Mouse (Mus musculus): ENCODE results near the gene Olfr1028. TPM values are rescaled to one million over a fixed set of nuclear protein-coding genes. Genes with fewer than 3 reads are reported as not detected.

The Olfr1028 gene
- polyA plus RNA-seq (2015; fragmentation: Nextera tagmentation; extraction: Ambion mirVana): not detected in 2 replicates

DNA sequence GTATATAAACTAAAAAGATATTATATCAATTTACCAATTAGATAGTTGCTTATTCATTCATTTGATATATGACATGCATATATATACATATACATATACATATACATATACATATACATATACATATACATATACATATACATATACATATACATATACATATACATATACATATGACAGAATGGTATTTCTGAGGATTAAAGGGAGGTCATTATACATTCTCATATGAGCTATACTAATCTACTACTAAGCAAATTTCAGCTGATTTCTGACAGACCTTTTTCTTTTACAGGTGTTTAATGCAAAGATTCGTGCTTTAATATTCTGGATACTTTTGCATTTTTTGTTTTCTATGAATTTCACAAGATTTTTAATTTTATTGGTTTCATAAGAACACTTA, at the start of gene Olfr1028:
Olfr1028 (plus strand) TSS at position 301 of the 400 bp plus-strand sequence.
- Histone ChIP-seq H3K4me2 (no peak within 1 kb of the TSS), H3K9ac (no peak within 1 kb of the TSS), H3K9me3 (replicated peaks) (no peaks in the 10 kb centered on the region), H3K27ac (no peak within 1 kb of the TSS), H3K27me3 (no peaks in the 10 kb centered on the region), H3K4me3 (no peak within 1 kb of the TSS), H3K4me1 (replicated peaks) (no peaks in the 10 kb centered on the region), H3K36me3 (no peaks in the 10 kb centered on the region)
- ATAC-seq (replicated peaks; ENCODE audit: insufficient number of reproducible peaks, insufficient read depth, low FRiP score, low read depth): no peak
- WGBS: 76% methylated on average over 1 of the region's 1 CpGs

DNA sequence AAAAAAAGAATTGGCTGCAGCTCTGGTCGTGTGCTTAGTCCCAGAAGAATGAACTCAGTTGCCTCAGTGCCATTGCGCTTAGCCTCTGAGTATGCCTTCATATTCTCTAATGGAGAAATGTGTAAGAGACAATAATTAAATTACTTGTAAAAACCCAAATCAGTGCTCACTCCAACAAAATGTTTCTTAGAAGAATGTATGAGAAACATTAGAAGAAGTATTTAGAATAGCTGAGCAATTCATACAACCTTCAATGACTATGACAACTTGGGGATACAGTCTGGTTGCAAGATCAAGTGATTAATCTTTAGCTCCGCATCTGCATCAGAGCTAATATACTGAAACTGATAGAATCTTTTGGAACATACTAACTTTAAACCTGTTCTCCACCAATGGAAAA, 45.3 kb upstream of the Olfr1028 start, which contains the start of gene Olfr1024:
Olfr1024 (minus strand) TSS at position 101 of the 400 bp plus-strand sequence.
- H3K27ac ChIP-seq: no peak within 1 kb of the TSS
- no peak within 1 kb of the TSS for H3K4me3 ChIP-seq
- H3K4me2 ChIP-seq: no peak within 1 kb of the TSS
- H3K4me1 ChIP-seq (replicated peaks): no peaks in the 10 kb centered on the region
- no peak for ATAC-seq (replicated peaks; ENCODE audit: insufficient number of reproducible peaks, insufficient read depth, low FRiP score, low read depth)
- no peaks in the 10 kb centered on the region for H3K27me3 ChIP-seq
- no peaks in the 10 kb centered on the region for H3K36me3 ChIP-seq
- H3K9me3 ChIP-seq (replicated peaks): no peaks in the 10 kb centered on the region
- WGBS: 76% methylated on average over 3 of the region's 3 CpGs
- no peak within 1 kb of the TSS for H3K9ac ChIP-seq

DNA sequence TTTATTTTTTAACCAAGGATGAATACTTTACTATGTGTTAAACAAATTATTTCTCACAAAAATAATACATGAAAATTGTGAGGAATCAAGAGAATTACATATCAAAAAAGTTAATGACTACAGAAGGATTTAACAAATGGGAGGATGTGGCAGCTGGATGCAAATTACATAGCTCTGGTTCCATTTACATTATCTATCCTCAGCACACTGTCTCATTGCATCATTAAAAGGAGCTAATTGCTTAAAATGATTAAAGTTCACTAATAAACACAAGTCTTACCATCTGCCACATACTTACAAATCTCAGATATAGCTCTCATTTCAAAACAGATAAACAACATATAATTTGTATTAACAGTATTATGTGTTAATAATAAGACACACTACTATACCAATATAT, 37.0 kb upstream of the Olfr1028 start:
- Histone ChIP-seq H3K4me3 (no peak overlapping the region), H3K27me3 (no peaks in the 10 kb centered on the region), H3K9me3 (replicated peaks) (no peaks in the 10 kb centered on the region), H3K27ac (no peak overlapping the region), H3K36me3 (no peaks in the 10 kb centered on the region), H3K9ac (no peak overlapping the region), H3K4me1 (replicated peaks) (no peaks in the 10 kb centered on the region), H3K4me2 (no peak overlapping the region)
- ATAC-seq (replicated peaks; ENCODE audit: insufficient number of reproducible peaks, insufficient read depth, low FRiP score, low read depth): no peak

DNA sequence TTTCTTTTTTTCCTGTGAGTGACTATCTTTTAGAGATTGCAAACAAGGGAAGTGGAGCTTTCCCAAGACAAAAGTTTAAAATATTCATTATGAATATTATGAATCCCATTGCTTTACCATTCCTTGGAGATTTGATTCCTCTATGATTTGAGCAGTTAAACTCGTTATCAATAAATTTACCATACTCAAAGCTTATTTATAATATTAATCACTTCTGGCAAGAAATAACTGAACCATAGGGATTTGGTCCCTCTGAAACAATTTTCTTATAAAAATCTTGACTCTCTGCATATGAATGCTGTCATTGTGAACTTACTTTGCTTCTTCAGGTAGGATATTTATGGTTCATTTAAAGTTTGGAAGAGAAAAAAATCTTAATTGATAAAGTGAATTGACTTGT, 35.3 kb upstream of the Olfr1028 start, which contains the start of gene Olfr1025-ps1:
Olfr1025-ps1 (plus strand) TSS at position 301 of the 400 bp plus-strand sequence.
- Histone ChIP-seq H3K9ac (no peak within 1 kb of the TSS), H3K27me3 (no peaks in the 10 kb centered on the region), H3K9me3 (replicated peaks) (no peaks in the 10 kb centered on the region), H3K4me3 (no peak within 1 kb of the TSS), H3K36me3 (no peaks in the 10 kb centered on the region), H3K4me1 (replicated peaks) (no peaks in the 10 kb centered on the region), H3K27ac (no peak within 1 kb of the TSS), H3K4me2 (no peak within 1 kb of the TSS)
- no peak for ATAC-seq (replicated peaks; ENCODE audit: insufficient number of reproducible peaks, insufficient read depth, low FRiP score, low read depth)
- 50% methylated on average over 1 of the region's 1 CpGs for WGBS

DNA sequence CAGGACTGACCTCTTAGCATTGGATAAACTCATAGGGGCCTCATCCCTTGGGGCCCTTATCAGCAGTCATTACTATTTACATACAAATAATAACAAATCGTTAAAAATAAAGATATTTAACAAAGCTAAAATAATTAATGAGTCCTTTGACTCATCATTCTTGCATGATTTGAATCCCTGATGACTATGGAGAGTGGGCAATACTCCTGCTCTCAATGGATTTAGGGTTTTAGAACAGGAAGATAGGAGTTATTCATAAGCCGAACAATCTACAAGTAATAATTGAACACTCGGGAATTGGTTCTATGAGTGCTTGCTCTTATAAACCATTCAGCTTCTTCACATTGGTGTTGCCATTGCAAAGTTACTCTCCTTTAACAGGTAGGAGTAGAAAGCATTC, 29.0 kb upstream of the Olfr1028 start, which contains the start of gene Olfr1026:
Olfr1026 (plus strand) TSS at position 301 of the 400 bp plus-strand sequence.
- Histone ChIP-seq H3K36me3 (no peaks in the 10 kb centered on the region), H3K27me3 (no peaks in the 10 kb centered on the region), H3K27ac (no peak within 1 kb of the TSS), H3K9me3 (replicated peaks) (no peaks in the 10 kb centered on the region), H3K4me2 (no peak within 1 kb of the TSS), H3K4me1 (replicated peaks) (no peaks in the 10 kb centered on the region), H3K4me3 (no peak within 1 kb of the TSS), H3K9ac (no peak within 1 kb of the TSS)
- WGBS: 76% methylated on average over 3 of the region's 3 CpGs
- ATAC-seq (replicated peaks; ENCODE audit: insufficient number of reproducible peaks, insufficient read depth, low FRiP score, low read depth): no peak

DNA sequence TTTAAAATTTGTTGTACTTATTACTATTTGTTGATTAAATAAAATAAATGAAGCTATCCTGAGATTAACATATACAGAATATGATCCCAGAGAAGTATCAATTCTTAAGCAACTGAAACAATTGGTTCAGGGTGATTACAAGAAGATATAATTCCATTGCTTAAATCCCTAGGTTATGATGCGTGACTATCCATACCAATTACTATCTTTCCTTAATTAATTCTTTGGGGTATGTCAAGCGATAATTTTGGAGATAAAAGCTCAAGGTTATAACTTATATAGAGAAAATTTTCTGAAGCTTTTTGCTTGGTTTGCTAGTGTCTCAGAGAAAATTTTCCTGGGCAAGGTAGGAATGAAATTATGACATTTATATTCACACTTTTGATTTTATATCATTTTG, 23.4 kb downstream of the Olfr1028 start, which contains the start of gene Olfr1029:
Olfr1029 (plus strand) TSS at position 301 of the 400 bp plus-strand sequence.
- H3K36me3 ChIP-seq: no peaks in the 10 kb centered on the region
- H3K4me2 ChIP-seq: no peak within 1 kb of the TSS
- H3K4me3 ChIP-seq: no peak within 1 kb of the TSS
- WGBS: 80% methylated on average over 2 of the region's 2 CpGs
- no peaks in the 10 kb centered on the region for H3K27me3 ChIP-seq
- no peak within 1 kb of the TSS for H3K27ac ChIP-seq
- H3K9me3 ChIP-seq (replicated peaks): no peaks in the 10 kb centered on the region
- ATAC-seq (replicated peaks; ENCODE audit: insufficient number of reproducible peaks, insufficient read depth, low FRiP score, low read depth): no peak
- no peak within 1 kb of the TSS for H3K9ac ChIP-seq
- H3K4me1 ChIP-seq (replicated peaks): no peaks in the 10 kb centered on the region

DNA sequence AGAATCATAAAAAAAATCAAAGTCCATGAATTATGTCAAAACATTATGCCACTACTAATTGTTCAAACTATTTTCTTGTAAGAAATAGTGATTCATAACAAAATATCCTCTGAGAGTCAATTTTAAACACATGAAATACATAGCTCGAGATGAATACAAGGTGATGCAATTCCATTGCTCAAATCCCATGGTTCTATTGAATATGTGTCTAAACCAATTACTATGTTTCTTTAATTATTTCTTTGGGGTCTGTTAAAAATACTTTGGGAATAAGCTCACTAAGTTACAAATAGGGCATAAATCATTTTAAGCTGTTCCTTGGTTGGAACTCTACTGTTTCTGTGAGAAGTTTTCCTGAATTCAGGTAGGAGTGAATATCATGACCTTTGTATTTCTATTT, 28.7 kb downstream of the Olfr1028 start, which contains the start of gene Olfr1030:
Olfr1030 (plus strand) TSS at position 301 of the 400 bp plus-strand sequence.
- H3K9ac ChIP-seq: no peak within 1 kb of the TSS
- H3K27ac ChIP-seq: no peak within 1 kb of the TSS
- H3K4me1 ChIP-seq (replicated peaks): no peaks in the 10 kb centered on the region
- H3K36me3 ChIP-seq: no peaks in the 10 kb centered on the region
- no peaks in the 10 kb centered on the region for H3K27me3 ChIP-seq
- H3K4me2 ChIP-seq: no peak within 1 kb of the TSS
- H3K9me3 ChIP-seq (replicated peaks): no peaks in the 10 kb centered on the region
- ATAC-seq (replicated peaks; ENCODE audit: insufficient number of reproducible peaks, insufficient read depth, low FRiP score, low read depth): no peak
- no peak within 1 kb of the TSS for H3K4me3 ChIP-seq
- WGBS: 52% methylated on average over 1 of the region's 1 CpGs

DNA sequence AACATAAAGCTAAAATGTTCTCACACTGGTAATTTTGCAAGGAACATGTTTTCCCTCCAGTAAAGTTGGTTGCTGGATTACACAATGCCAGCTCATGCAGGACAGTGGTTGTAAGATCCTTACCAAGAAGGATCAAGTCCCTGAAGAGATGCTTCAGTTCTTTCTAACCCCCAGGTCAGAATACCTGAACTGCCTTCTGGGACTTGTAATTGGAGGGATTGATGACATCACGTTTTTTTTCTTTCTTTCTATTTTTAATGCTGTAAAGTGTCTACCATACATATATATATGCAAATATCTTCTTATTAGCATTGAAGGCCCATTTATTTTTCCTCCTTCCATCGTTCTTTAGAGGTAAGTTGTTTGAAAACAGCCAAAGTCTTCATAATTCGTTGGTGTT, 39.8 kb downstream of the Olfr1028 start, which contains the start of gene Olfr1031:
Olfr1031 (plus strand) TSS at position 301 of the 400 bp plus-strand sequence.
- no peak within 1 kb of the TSS for H3K9ac ChIP-seq
- ATAC-seq (replicated peaks; ENCODE audit: insufficient number of reproducible peaks, insufficient read depth, low FRiP score, low read depth): no peak
- no peak within 1 kb of the TSS for H3K27ac ChIP-seq
- H3K4me1 ChIP-seq (replicated peaks): no peaks in the 10 kb centered on the region
- no peak within 1 kb of the TSS for H3K4me3 ChIP-seq
- 51% methylated on average over 3 of the region's 3 CpGs for WGBS
- H3K36me3 ChIP-seq: no peaks in the 10 kb centered on the region
- no peaks in the 10 kb centered on the region for H3K9me3 ChIP-seq (replicated peaks)
- H3K4me2 ChIP-seq: no peak within 1 kb of the TSS
- H3K27me3 ChIP-seq: no peaks in the 10 kb centered on the region

Other genes with a start within 250 kb of the Olfr1028 start
- not detected in 2 replicates for gene Olfr1009, start 235.0 kb upstream of the Olfr1028 start, polyA plus RNA-seq (2015; fragmentation: Nextera tagmentation; extraction: Ambion mirVana)
- gene Olfr1012, start 187.7 kb upstream of the Olfr1028 start, polyA plus RNA-seq (2015; fragmentation: Nextera tagmentation; extraction: Ambion mirVana): not detected in 2 replicates
- not detected in 2 replicates for gene Olfr1013, start 183.3 kb upstream of the Olfr1028 start, polyA plus RNA-seq (2015; fragmentation: Nextera tagmentation; extraction: Ambion mirVana)
- not detected in 2 replicates for gene Olfr1014, start 177.7 kb upstream of the Olfr1028 start, polyA plus RNA-seq (2015; fragmentation: Nextera tagmentation; extraction: Ambion mirVana)
- gene Olfr1015, start 168.4 kb upstream of the Olfr1028 start, polyA plus RNA-seq (2015; fragmentation: Nextera tagmentation; extraction: Ambion mirVana): not detected in 2 replicates
- gene Olfr1016, start 147.9 kb upstream of the Olfr1028 start, polyA plus RNA-seq (2015; fragmentation: Nextera tagmentation; extraction: Ambion mirVana): not detected in 2 replicates
- gene Olfr1018, start 132.0 kb upstream of the Olfr1028 start, polyA plus RNA-seq (2015; fragmentation: Nextera tagmentation; extraction: Ambion mirVana): not detected in 2 replicates
- gene Olfr1019, start 105.0 kb upstream of the Olfr1028 start, polyA plus RNA-seq (2015; fragmentation: Nextera tagmentation; extraction: Ambion mirVana): not detected in 2 replicates
- not detected in 2 replicates for gene Olfr1020, start 103.4 kb upstream of the Olfr1028 start, polyA plus RNA-seq (2015; fragmentation: Nextera tagmentation; extraction: Ambion mirVana)
- gene Olfr1022, start 81.8 kb upstream of the Olfr1028 start, polyA plus RNA-seq (2015; fragmentation: Nextera tagmentation; extraction: Ambion mirVana): not detected in 2 replicates
- not detected in 2 replicates for gene Olfr1023, start 64.8 kb upstream of the Olfr1028 start, polyA plus RNA-seq (2015; fragmentation: Nextera tagmentation; extraction: Ambion mirVana)
- gene Olfr1024, start 45.4 kb upstream of the Olfr1028 start, polyA plus RNA-seq (2015; fragmentation: Nextera tagmentation; extraction: Ambion mirVana): not detected in 2 replicates
- gene Olfr1025-ps1, start 35.2 kb upstream of the Olfr1028 start, polyA plus RNA-seq (2015; fragmentation: Nextera tagmentation; extraction: Ambion mirVana): not detected in 2 replicates
- gene Olfr1026, start 28.9 kb upstream of the Olfr1028 start, polyA plus RNA-seq (2015; fragmentation: Nextera tagmentation; extraction: Ambion mirVana): not detected in 2 replicates
- not detected in 2 replicates for gene Olfr1029, start 23.5 kb downstream of the Olfr1028 start, polyA plus RNA-seq (2015; fragmentation: Nextera tagmentation; extraction: Ambion mirVana)
- gene Olfr1030, start 28.8 kb downstream of the Olfr1028 start, polyA plus RNA-seq (2015; fragmentation: Nextera tagmentation; extraction: Ambion mirVana): not detected in 2 replicates
- gene Olfr1031, start 39.9 kb downstream of the Olfr1028 start, polyA plus RNA-seq (2015; fragmentation: Nextera tagmentation; extraction: Ambion mirVana): not detected in 2 replicates
- gene Olfr1032, start 55.1 kb downstream of the Olfr1028 start, polyA plus RNA-seq (2015; fragmentation: Nextera tagmentation; extraction: Ambion mirVana): not detected in 2 replicates
- gene Olfr1033, start 70.2 kb downstream of the Olfr1028 start, polyA plus RNA-seq (2015; fragmentation: Nextera tagmentation; extraction: Ambion mirVana): 7.7 and 9.0 TPM in 2 replicates
- 0.04 and 0.11 TPM in 2 replicates for gene Olfr1034, start 95.4 kb downstream of the Olfr1028 start, polyA plus RNA-seq (2015; fragmentation: Nextera tagmentation; extraction: Ambion mirVana)
- gene Olfr1036, start 123.6 kb downstream of the Olfr1028 start, polyA plus RNA-seq (2015; fragmentation: Nextera tagmentation; extraction: Ambion mirVana): not detected in 2 replicates
- gene Olfr1037, start 136.9 kb downstream of the Olfr1028 start, polyA plus RNA-seq (2015; fragmentation: Nextera tagmentation; extraction: Ambion mirVana): not detected in 2 replicates
- not detected in 2 replicates for gene Olfr1039, start 185.5 kb downstream of the Olfr1028 start, polyA plus RNA-seq (2015; fragmentation: Nextera tagmentation; extraction: Ambion mirVana)
- gene Olfr1040, start 196.3 kb downstream of the Olfr1028 start, polyA plus RNA-seq (2015; fragmentation: Nextera tagmentation; extraction: Ambion mirVana): not detected in 2 replicates
- gene Olfr1042, start 211.4 kb downstream of the Olfr1028 start, polyA plus RNA-seq (2015; fragmentation: Nextera tagmentation; extraction: Ambion mirVana): not detected in 2 replicates
- gene Olfr1043, start 217.1 kb downstream of the Olfr1028 start, polyA plus RNA-seq (2015; fragmentation: Nextera tagmentation; extraction: Ambion mirVana): not detected in 2 replicates
- gene Olfr1044, start 227.4 kb downstream of the Olfr1028 start, polyA plus RNA-seq (2015; fragmentation: Nextera tagmentation; extraction: Ambion mirVana): not detected in 2 replicates
- not detected in 2 replicates for gene Olfr52, start 235.2 kb downstream of the Olfr1028 start, polyA plus RNA-seq (2015; fragmentation: Nextera tagmentation; extraction: Ambion mirVana)